Comparison of ENCODE assay signal across 10 mouse cellular contexts in genomic region chr7:80072297-80072696, GRCm38 (mm10). TPM values are rescaled to one million over a fixed set of nuclear protein-coding genes. Genes with fewer than 3 reads are reported as not detected.
DNase-seq lines count a peak whose midpoint lies in the region; ATAC-seq and TF ChIP-seq lines count a peak whose summit lies in the region.
"Had no signal": no experiment of that assay in that cellular context is flagged by ENCODE, and none has a peak within 500 bp of the region (broad histone marks: within the 10 kb centered on the region; RNA-seq: fewer than 3 reads in every experiment).

No protein-coding gene starts in this region.

- peak; percentile 45 to 56 for DNase-seq in frontal cortex, postnatal 14 days (ENCODE audit: low spot score in 2 of 2)
- no peak for DNase-seq in frontal cortex, postnatal 25 days (ENCODE audit: low spot score in 2 of 2)
- peak; percentile 48 for DNase-seq in forebrain, embryonic 11.5 days (ENCODE audit: low spot score)
- DNase-seq in layer of hippocampus, adult 8-10 months (ENCODE audit: low spot score in 2 of 2), result peak; percentile 46 to 60
- DNase-seq in heart, postnatal 25 days (ENCODE audit: low spot score), result no peak
- DNase-seq in lung, postnatal 0 days (ENCODE audit: low spot score), result no peak
- DNase-seq: cerebellum, adult 11-12 months; gastrocnemius, postnatal 14 days had no signal

- no peak for TF ChIP-seq CTCF in lung, postnatal 0 days (IDR thresholded peaks at IDR 0.05)

- no peaks in the 10 kb centered on the region for H3K27me3 ChIP-seq in forebrain, embryonic 11.5 days (ENCODE audit: control insufficient read depth, insufficient read depth, low read length)
- no peaks in the 10 kb centered on the region for H3K27me3 ChIP-seq in neural tube, embryonic 13.5 days
- H3K27me3 ChIP-seq in intestine, embryonic 16.5 days (replicated peaks; ENCODE audit: control insufficient read depth, insufficient read depth, low read length), result no peaks in the 10 kb centered on the region
- H3K27me3 ChIP-seq in lung, postnatal 0 days (replicated peaks; ENCODE audit: insufficient read depth, low read length), result no peaks in the 10 kb centered on the region

- intact Hi-C loops in heart, postnatal 25 days (cut with DNase I), result no loop called here

- peak overlapping the region; percentile 6; the same call in 1 of the 2 replicates for H3K9ac ChIP-seq in forebrain, embryonic 11.5 days (ENCODE audit: low read length)
- no peak overlapping the region; the same call in 1 of the 2 replicates for H3K9ac ChIP-seq in neural tube, embryonic 13.5 days
- H3K9ac ChIP-seq in intestine, embryonic 16.5 days (ENCODE audit: low read depth, low read length), result no peak overlapping the region
- H3K9ac ChIP-seq in lung, postnatal 0 days (replicated peaks; ENCODE audit: low read depth), result no peak overlapping the region

- no peak overlapping the region for H3K4me3 ChIP-seq in forebrain, embryonic 11.5 days (ENCODE audit: low read depth, low read length)
- no peak overlapping the region for H3K4me3 ChIP-seq in neural tube, embryonic 13.5 days
- no peak overlapping the region for H3K4me3 ChIP-seq in intestine, embryonic 16.5 days (ENCODE audit: low read length)
- H3K4me3 ChIP-seq in lung, postnatal 0 days (ENCODE audit: low read depth, low read length), result no peak overlapping the region

- H3K4me1 ChIP-seq in forebrain, embryonic 11.5 days (replicated peaks; ENCODE audit: control insufficient read depth, insufficient read depth, low read length), result peaks cover 49% of the 10 kb centered on the region
- peaks cover 88% of the 10 kb centered on the region for H3K4me1 ChIP-seq in neural tube, embryonic 13.5 days (replicated peaks)
- H3K4me1 ChIP-seq in intestine, embryonic 16.5 days (ENCODE audit: control insufficient read depth, insufficient read depth, low read length), result peaks cover 54% of the 10 kb centered on the region
- H3K4me1 ChIP-seq in lung, postnatal 0 days (ENCODE audit: insufficient read depth, low read depth, low read length), result peaks cover 41% of the 10 kb centered on the region

- H3K36me3 ChIP-seq in forebrain, embryonic 11.5 days (ENCODE audit: control insufficient read depth, insufficient read depth, low read length), result no peaks in the 10 kb centered on the region
- no peaks in the 10 kb centered on the region for H3K36me3 ChIP-seq in neural tube, embryonic 13.5 days
- H3K36me3 ChIP-seq in intestine, embryonic 16.5 days (ENCODE audit: control insufficient read depth, insufficient read depth, low read length), result no peaks in the 10 kb centered on the region
- H3K36me3 ChIP-seq in lung, postnatal 0 days (ENCODE audit: insufficient read depth, low read length), result no peaks in the 10 kb centered on the region

- 50% methylated on average over 6 of the region's 6 CpGs for WGBS in forebrain, embryonic 11.5 days
- WGBS in neural tube, embryonic 13.5 days, result 28% methylated on average over 6 of the region's 6 CpGs
- WGBS in intestine, embryonic 16.5 days, result 76% methylated on average over 6 of the region's 6 CpGs
- 69% methylated on average over 6 of the region's 6 CpGs for WGBS in lung, postnatal 0 days

- no peak for ATAC-seq in forebrain, embryonic 11.5 days (replicated peaks; ENCODE audit: low FRiP score)
- ATAC-seq in neural tube, embryonic 13.5 days (ENCODE audit: low read depth), result no peak
- no peak for ATAC-seq in intestine, embryonic 16.5 days
- no peak for ATAC-seq in lung, postnatal 0 days

- no peaks in the 10 kb centered on the region for H3K9me3 ChIP-seq in forebrain, embryonic 11.5 days (ENCODE audit: control insufficient read depth, low read length)
- no peaks in the 10 kb centered on the region for H3K9me3 ChIP-seq in neural tube, embryonic 13.5 days
- H3K9me3 ChIP-seq in intestine, embryonic 16.5 days (ENCODE audit: control insufficient read depth, low read length), result no peaks in the 10 kb centered on the region
- no peaks in the 10 kb centered on the region for H3K9me3 ChIP-seq in lung, postnatal 0 days (ENCODE audit: low read length)

- TF ChIP-seq EP300 in lung, postnatal 0 days (IDR thresholded peaks at IDR 0.05), result no peak

- no peak overlapping the region for H3K27ac ChIP-seq in forebrain, embryonic 11.5 days (ENCODE audit: low read depth, low read length)
- H3K27ac ChIP-seq in neural tube, embryonic 13.5 days (replicated peaks), result 0 out of 2 replicates have a peak overlapping the region, but pooled peaks have one; percentile 1
- H3K27ac ChIP-seq in intestine, embryonic 16.5 days (ENCODE audit: low read length), result no peak overlapping the region
- H3K27ac ChIP-seq in lung, postnatal 0 days (ENCODE audit: low read length), result no peak overlapping the region

- no peak overlapping the region for H3K4me2 ChIP-seq in forebrain, embryonic 11.5 days (ENCODE audit: low read depth, low read length, severe bottlenecking)
- H3K4me2 ChIP-seq in neural tube, embryonic 13.5 days, result no peak overlapping the region
- H3K4me2 ChIP-seq in intestine, embryonic 16.5 days (ENCODE audit: low read depth, low read length), result no peak overlapping the region
- no peak overlapping the region for H3K4me2 ChIP-seq in lung, postnatal 0 days (replicated peaks; ENCODE audit: low read depth, low read length)

RNA-seq across cellular contexts. Expression of gene Idh2, which starts 42.9 kb away (rescaled TPM):
- 403 and 425 TPM in 2 replicates for polyA plus RNA-seq in forebrain, embryonic 11.5 days (2014; fragmentation: Nextera tagmentation; extraction: Ambion mirVana)
- 10 to 100 TPM; 67.5 to 83.7 (median 75.9) TPM for total RNA-seq in layer of hippocampus, adult 8-10 months (2022)
- polyA plus RNA-seq in neural tube, embryonic 13.5 days (2015; fragmentation: Nextera tagmentation; extraction: Ambion mirVana), result 217 and 273 TPM in 2 replicates
- 540 and 585 TPM in 2 replicates for polyA plus RNA-seq in intestine, embryonic 16.5 days (2015; fragmentation: Nextera tagmentation; extraction: Ambion mirVana)
- 1,000 to 10,000 TPM; 1,585 to 1,668 TPM for total RNA-seq in heart, postnatal 25 days (2021)
- 296 and 298 TPM in 2 replicates for polyA plus RNA-seq in lung, postnatal 0 days (2015; fragmentation: Nextera tagmentation; extraction: Ambion mirVana)

RNA-seq across cellular contexts. Expression of gene Zfp710, which starts 47.7 kb away (rescaled TPM):
- 27.9 and 33.0 TPM in 2 replicates for polyA plus RNA-seq in forebrain, embryonic 11.5 days (2014; fragmentation: Nextera tagmentation; extraction: Ambion mirVana)
- total RNA-seq in layer of hippocampus, adult 8-10 months (2022), result 10 to 100 TPM; 24.3 to 30.2 (median 26.0) TPM
- 15.0 and 18.9 TPM in 2 replicates for polyA plus RNA-seq in neural tube, embryonic 13.5 days (2015; fragmentation: Nextera tagmentation; extraction: Ambion mirVana)
- 12.2 and 12.4 TPM in 2 replicates for polyA plus RNA-seq in intestine, embryonic 16.5 days (2015; fragmentation: Nextera tagmentation; extraction: Ambion mirVana)
- 10 to 100 TPM; 27.7 to 29.9 TPM for total RNA-seq in heart, postnatal 25 days (2021)
- 11.1 and 12.9 TPM in 2 replicates for polyA plus RNA-seq in lung, postnatal 0 days (2015; fragmentation: Nextera tagmentation; extraction: Ambion mirVana)

Comparison
In these comparisons a context has a peak if more than half of its experiments do, and no peak if none do; other contexts are left out.
1. DNase-seq: peak in frontal cortex, postnatal 14 days (2 of 2), forebrain, embryonic 11.5 days (single experiment) and layer of hippocampus, adult 8-10 months (2 of 2); none in frontal cortex, postnatal 25 days (0 of 2), heart, postnatal 25 days (single experiment) and lung, postnatal 0 days (single experiment).